Mouse (Mus musculus): ENCODE measurements around the gene Col4a3. TPM values are rescaled to one million over a fixed set of nuclear protein-coding genes. Genes with fewer than 3 reads are reported as not detected.
A peak's percentile ranks its signal among the peaks of the same experiment; 100 is the strongest.

Gene Col4a3
- total and polyA plus RNA-seq, 3 experiments = 1.3 to 3.3 (median 1.8) TPM

GRCm38 (mm10) chr1:82725875-82726185 lies 139.1 kb downstream of the Col4a3 start:
- Histone ChIP-seq H3K9ac (ENCODE audit: low read depth, low read length) (no peak overlapping the region; the same call in 1 of the 2 replicates), H3K36me3 (ENCODE audit: control insufficient read depth, insufficient read depth, low read length) (no peaks in the 10 kb centered on the region; the same call in none of the 2 replicates), H3K79me2 (replicated peaks; ENCODE audit: control insufficient read depth, insufficient read depth, low read length) (peaks cover 2% of the 10 kb centered on the region), H3K27me3 (ENCODE audit: control insufficient read depth, insufficient read depth, low read length) (no peaks in the 10 kb centered on the region), H3K4me3 (peak overlapping the region; percentile 74), H3K4me1 (ENCODE audit: control insufficient read depth, insufficient read depth, low read length) (peaks cover 2% of the 10 kb centered on the region), H3K27ac (no peak overlapping the region)
- intact Hi-C loops (cut with DNase I) = loop anchor here (10.0 kb wide), 1 partner anchor 411 kb away; the partner anchor contains the start of gene Rhbdd1
- TF ChIP-seq POLR2A (IDR thresholded peaks at IDR 0.05; ENCODE audit: insufficient read depth, low read depth, low read length) (no peak), CTCF (IDR thresholded peaks at IDR 0.05) (no peak), EP300 (IDR thresholded peaks at IDR 0.05; ENCODE audit: insufficient read depth, low read depth, low read length) (no peak)
- no peak for DNase-seq
- WGBS = 23% methylated on average over 4 of the region's 4 CpGs

- DNase-seq = no peak
- peaks cover 2% of the 10 kb centered on the region for H3K4me1 ChIP-seq (ENCODE audit: control insufficient read depth, insufficient read depth, low read length)
- peaks cover 2% of the 10 kb centered on the region for H3K79me2 ChIP-seq (replicated peaks; ENCODE audit: control insufficient read depth, insufficient read depth, low read length)
- H3K27ac ChIP-seq = no peak overlapping the region
- H3K27me3 ChIP-seq (ENCODE audit: control insufficient read depth, insufficient read depth, low read length) = no peaks in the 10 kb centered on the region
- H3K9ac ChIP-seq (ENCODE audit: low read depth, low read length) = no peak overlapping the region
- no peak overlapping the region for H3K4me3 ChIP-seq
- peaks cover 4% of the 10 kb centered on the region for H3K36me3 ChIP-seq (ENCODE audit: control insufficient read depth, insufficient read depth, low read length)
- TF ChIP-seq POLR2A (IDR thresholded peaks at IDR 0.05; ENCODE audit: insufficient read depth, low read depth, low read length) (no peak), EP300 (IDR thresholded peaks at IDR 0.05; ENCODE audit: insufficient read depth, low read depth, low read length) (no peak), CTCF (IDR thresholded peaks at IDR 0.05) (no peak)
- intact Hi-C loops (cut with DNase I) = loop anchor here (10.0 kb wide), 1 partner anchor 412 kb away; the partner anchor contains the start of gene Rhbdd1
- 81% methylated on average over 5 of the region's 5 CpGs for WGBS
Observed at GRCm38 (mm10) chr1:82726482-82726881, 139.8 kb downstream of the Col4a3 start.

GRCm38 (mm10) chr1:82733357-82733756 lies 146.6 kb downstream of the Col4a3 start:
- DNase-seq = no peak
- no peak for TF ChIP-seq CTCF (IDR thresholded peaks at IDR 0.05)
- WGBS = 97% methylated on average over 1 of the region's 1 CpGs
- Histone ChIP-seq H3K27ac (no peak overlapping the region), H3K79me2 (replicated peaks; ENCODE audit: control insufficient read depth, insufficient read depth, low read length) (peaks cover 2% of the 10 kb centered on the region; the same call in 1 of the 2 replicates), H3K9ac (ENCODE audit: low read depth, low read length) (no peak overlapping the region), H3K4me1 (ENCODE audit: control insufficient read depth, insufficient read depth, low read length) (no peaks in the 10 kb centered on the region), H3K36me3 (ENCODE audit: control insufficient read depth, insufficient read depth, low read length) (peaks cover 16% of the 10 kb centered on the region), H3K27me3 (ENCODE audit: control insufficient read depth, insufficient read depth, low read length) (no peaks in the 10 kb centered on the region), H3K4me3 (no peak overlapping the region)
- intact Hi-C loops (cut with DNase I) = no loop called here

- H3K9ac ChIP-seq (ENCODE audit: low read depth, low read length) = no peak overlapping the region
- no peak for DNase-seq
- WGBS = 74% methylated on average over 1 of the region's 1 CpGs
- peaks cover 3% of the 10 kb centered on the region; the same call in 1 of the 2 replicates for H3K4me1 ChIP-seq (ENCODE audit: control insufficient read depth, insufficient read depth, low read length)
- no peaks in the 10 kb centered on the region for H3K27me3 ChIP-seq (ENCODE audit: control insufficient read depth, insufficient read depth, low read length)
- intact Hi-C loops (cut with DNase I) = no loop called here
- peaks cover 5% of the 10 kb centered on the region; the same call in 1 of the 2 replicates for H3K79me2 ChIP-seq (replicated peaks; ENCODE audit: control insufficient read depth, insufficient read depth, low read length)
- no peak overlapping the region for H3K4me3 ChIP-seq
- peaks cover 12% of the 10 kb centered on the region for H3K36me3 ChIP-seq (ENCODE audit: control insufficient read depth, insufficient read depth, low read length)
- no peak overlapping the region for H3K27ac ChIP-seq
- TF ChIP-seq POLR2A (IDR thresholded peaks at IDR 0.05; ENCODE audit: insufficient read depth, low read depth, low read length) (no peak), CTCF (IDR thresholded peaks at IDR 0.05) (no peak), EP300 (IDR thresholded peaks at IDR 0.05; ENCODE audit: insufficient read depth, low read depth, low read length) (no peak)
Observed at GRCm38 (mm10) chr1:82738066-82738465, 151.3 kb downstream of the Col4a3 start.

GRCm38 (mm10) chr1:82741539-82741938 lies 154.8 kb downstream of the Col4a3 start:
- TF ChIP-seq EP300 (IDR thresholded peaks at IDR 0.05; ENCODE audit: insufficient read depth, low read depth, low read length) = no peak
- peaks cover 12% of the 10 kb centered on the region for H3K36me3 ChIP-seq (ENCODE audit: control insufficient read depth, insufficient read depth, low read length)
- 84% methylated on average over 7 of the region's 7 CpGs for WGBS

GRCm38 (mm10) chr1:82743962-82744361 lies 157.2 kb downstream of the Col4a3 start:
- WGBS = 67% methylated on average over 3 of the region's 3 CpGs
- H3K9ac ChIP-seq (ENCODE audit: low read depth, low read length) = no peak overlapping the region
- H3K4me3 ChIP-seq = no peak overlapping the region
- H3K36me3 ChIP-seq (ENCODE audit: control insufficient read depth, insufficient read depth, low read length) = peaks cover 8% of the 10 kb centered on the region
- no peak for DNase-seq
- no peak for TF ChIP-seq CTCF (IDR thresholded peaks at IDR 0.05)
- TF ChIP-seq EP300 (IDR thresholded peaks at IDR 0.05; ENCODE audit: insufficient read depth, low read depth, low read length) = no peak
- TF ChIP-seq POLR2A (IDR thresholded peaks at IDR 0.05; ENCODE audit: insufficient read depth, low read depth, low read length) = no peak
- peaks cover 3% of the 10 kb centered on the region; the same call in 1 of the 2 replicates for H3K4me1 ChIP-seq (ENCODE audit: control insufficient read depth, insufficient read depth, low read length)
- 0 out of 2 replicates have a peak, but pooled peaks cover 3% of the 10 kb centered on the region for H3K79me2 ChIP-seq (replicated peaks; ENCODE audit: control insufficient read depth, insufficient read depth, low read length)
- no peaks in the 10 kb centered on the region for H3K27me3 ChIP-seq (ENCODE audit: control insufficient read depth, insufficient read depth, low read length)
- no peak overlapping the region for H3K27ac ChIP-seq
- intact Hi-C loops (cut with DNase I) = no loop called here

More at GRCm38 (mm10) chr1:82741539-82741938, 154.8 kb downstream of the Col4a3 start:
- H3K79me2 ChIP-seq (replicated peaks; ENCODE audit: control insufficient read depth, insufficient read depth, low read length) = 0 out of 2 replicates have a peak, but pooled peaks cover 3% of the 10 kb centered on the region
- H3K27me3 ChIP-seq (ENCODE audit: control insufficient read depth, insufficient read depth, low read length) = no peaks in the 10 kb centered on the region
- H3K27ac ChIP-seq = no peak overlapping the region
- peaks cover 3% of the 10 kb centered on the region; the same call in 1 of the 2 replicates for H3K4me1 ChIP-seq (ENCODE audit: control insufficient read depth, insufficient read depth, low read length)
- intact Hi-C loops (cut with DNase I) = no loop called here
- no peak for DNase-seq
- no peak overlapping the region for H3K4me3 ChIP-seq
- no peak overlapping the region for H3K9ac ChIP-seq (ENCODE audit: low read depth, low read length)
